8 mouse cellular contexts compared by ENCODE assay signal in the genomic region with DNA sequence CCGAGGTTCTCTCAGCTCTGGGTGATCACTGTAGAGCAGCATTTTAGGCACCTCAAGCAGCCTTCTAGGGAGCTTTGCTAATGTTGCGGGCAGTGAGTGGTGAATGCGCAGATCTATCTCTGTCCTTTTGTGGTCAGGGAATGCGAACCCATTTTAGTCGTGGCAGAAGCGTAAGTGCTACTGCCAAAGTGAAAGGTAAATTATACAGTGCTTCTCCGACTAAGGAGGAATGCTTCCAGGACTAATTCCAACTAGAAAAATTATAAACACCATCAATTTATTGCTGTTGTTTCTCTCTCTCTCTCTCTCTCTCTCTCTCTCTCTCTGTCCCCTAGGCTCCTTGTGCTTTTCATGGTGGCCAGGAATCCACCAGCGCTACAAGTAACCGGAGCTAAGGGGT. TPM values are rescaled to one million over a fixed set of nuclear protein-coding genes. Genes with fewer than 3 reads are reported as not detected.
DNase-seq lines count a peak whose midpoint lies in the region; ATAC-seq lines count a peak whose summit lies in the region.

A gene (minus strand): TSS at position 101 of the 400 bp plus-strand sequence.

- peak within 1 kb of the TSS; percentile 92 for H3K4me3 ChIP-seq in intestine, embryonic 16.5 days (ENCODE audit: low read length)
- peak within 1 kb of the TSS; percentile 94 for H3K4me3 ChIP-seq in midbrain, embryonic 10.5 days

- no peak for ATAC-seq in intestine, embryonic 16.5 days

- peak within 1 kb of the TSS; percentile 98 for H3K27ac ChIP-seq in intestine, embryonic 16.5 days (ENCODE audit: low read length)
- H3K27ac ChIP-seq in midbrain, embryonic 10.5 days (replicated peaks) = peak within 1 kb of the TSS; percentile 93

- H3K9me3 ChIP-seq in intestine, embryonic 16.5 days (ENCODE audit: control insufficient read depth, low read length) = no peaks in the 10 kb centered on the region
- H3K9me3 ChIP-seq in midbrain, embryonic 10.5 days (replicated peaks) = no peaks in the 10 kb centered on the region

- peaks cover 37% of the 10 kb centered on the region for H3K4me1 ChIP-seq in intestine, embryonic 16.5 days (ENCODE audit: control insufficient read depth, insufficient read depth, low read length)
- peaks cover 48% of the 10 kb centered on the region for H3K4me1 ChIP-seq in midbrain, embryonic 10.5 days

- H3K4me2 ChIP-seq in intestine, embryonic 16.5 days (ENCODE audit: low read depth, low read length) = peak within 1 kb of the TSS; percentile 93

- peak within 1 kb of the TSS; percentile 92 for H3K9ac ChIP-seq in intestine, embryonic 16.5 days (ENCODE audit: low read depth, low read length)

- no peaks in the 10 kb centered on the region for H3K36me3 ChIP-seq in intestine, embryonic 16.5 days (ENCODE audit: control insufficient read depth, insufficient read depth, low read length)
- H3K36me3 ChIP-seq in midbrain, embryonic 10.5 days = no peaks in the 10 kb centered on the region

- H3K27me3 ChIP-seq in intestine, embryonic 16.5 days (replicated peaks; ENCODE audit: control insufficient read depth, insufficient read depth, low read length) = no peaks in the 10 kb centered on the region
- peaks cover 10% of the 10 kb centered on the region for H3K27me3 ChIP-seq in midbrain, embryonic 10.5 days (ENCODE audit: low read depth, poor library complexity, severe bottlenecking)

- no peak for DNase-seq in layer of hippocampus, adult 8-10 months (ENCODE audit: low spot score in 2 of 2)
- DNase-seq in layer of hippocampus, adult 11-12 months (ENCODE audit: low spot score) = no peak
- DNase-seq in adrenal gland, postnatal 4 days (ENCODE audit: low spot score in 2 of 2) = no peak
- no peak for DNase-seq in gastrocnemius, postnatal 25 days
- DNase-seq in midbrain, embryonic 10.5 days (ENCODE audit: low spot score) = no peak
- DNase-seq in urinary bladder, postnatal 25 days (ENCODE audit: low spot score) = no peak
- no peak for DNase-seq in retina, postnatal 1 day

- WGBS in intestine, embryonic 16.5 days = 54% methylated on average over 9 of the region's 9 CpGs
- WGBS in midbrain, embryonic 10.5 days = 69% methylated on average over 9 of the region's 9 CpGs

RNA-seq across cellular contexts. Expression of the gene that starts here (rescaled TPM):
- 100 to 1,000 TPM in 2 of 4 experiments, 10 to 100 TPM in 2; 69.0 to 104 (median 90.6) TPM for total RNA-seq in layer of hippocampus, adult 8-10 months (2022)
- total RNA-seq in adrenal gland, postnatal 4 days (2021) = 100 to 1,000 TPM; 158 to 168 TPM
- total RNA-seq in gastrocnemius, postnatal 25 days (2021) = 100 to 1,000 TPM; 152 to 165 TPM
- polyA plus RNA-seq in intestine, embryonic 16.5 days (2015; fragmentation: Nextera tagmentation; extraction: Ambion mirVana) = 208 and 220 TPM in 2 replicates
- 216 and 236 TPM in 2 replicates for polyA plus RNA-seq in midbrain, embryonic 10.5 days (2016; fragmentation: Nextera tagmentation; extraction: Ambion mirVana)
